Mouse (Mus musculus) heart, embryonic 11.5 days (tissue): Measurements from ENCODE around the gene Lgals1. TPM values are rescaled to one million over a fixed set of nuclear protein-coding genes. Genes with fewer than 3 reads are reported as not detected.
A peak's percentile ranks its signal among the peaks of the same experiment; 100 is the strongest.
"Not testable (repeated sequence)": the region's sequence is repeated elsewhere in the genome, so short reads cannot be mapped to it uniquely, and the experiment has no call there.

Experiments
- ATAC-seq: fragments of 200-750 bp; cut with Nextera tagmentation; replicated peaks from 2 replicates; pipeline ENCODE4 v1.8.0; 2017; ENCODE audit warnings: moderate library complexity; ENCODE audit not compliant: insufficient number of reproducible peaks, low FRiP score, low TSS enrichment
- H3K27ac ChIP-seq: fragments of 300-500 bp; sonication (generic); 2 replicates; pipeline ENCODE4 v1.5.1; 2014; ENCODE audit warnings: mild to moderate bottlenecking, low read depth, low read length
- H3K27me3 ChIP-seq: fragments of 300-500 bp; sonication (generic); 2 replicates; pipeline ENCODE4 v1.6.1; 2014; ENCODE audit warnings: mild to moderate bottlenecking, low read length, mixed read lengths; ENCODE audit not compliant: control insufficient read depth, insufficient read depth
- H3K36me3 ChIP-seq: fragments of 300-500 bp; sonication (generic); 2 replicates; pipeline ENCODE4 v1.6.1; 2014; ENCODE audit warnings: mild to moderate bottlenecking, low read length, moderate library complexity, mixed read lengths; ENCODE audit not compliant: control insufficient read depth, insufficient read depth
- H3K4me1 ChIP-seq: fragments of 300-500 bp; sonication (generic); 2 replicates; pipeline ENCODE4 v1.6.1; 2014; ENCODE audit warnings: low read length; ENCODE audit not compliant: control insufficient read depth, insufficient read depth
- H3K4me2 ChIP-seq: fragments of 300-500 bp; sonication (generic); 2 replicates; pipeline ENCODE4 v1.6.1; 2014; ENCODE audit warnings: mild to moderate bottlenecking, moderate library complexity
- H3K4me3 ChIP-seq: fragments of 300-500 bp; sonication (generic); 2 replicates; pipeline ENCODE4 v1.5.1; 2014; ENCODE audit warnings: low read depth, low read length
- H3K9ac ChIP-seq: fragments of 300-500 bp; sonication (generic); 2 replicates; pipeline ENCODE4 v1.6.1; 2014; ENCODE audit warnings: mild to moderate bottlenecking, low read depth, low read length, moderate library complexity
- H3K9me3 ChIP-seq: fragments of 300-500 bp; sonication (generic); replicated peaks from 2 replicates; pipeline ENCODE4 v1.6.1; 2016; ENCODE audit warnings: low read length; ENCODE audit not compliant: control insufficient read depth
- WGBS: fragments of 180-500 bp; shearing (Covaris S2); extraction: QIAGEN DNeasy Blood & Tissue Kit; methylation state at CpG from one replicate; pipeline ENCODE4 v1.1.7; 2014; ENCODE audit not compliant: insufficient replicate concordance; 5-methylcytosine and 5-hydroxymethylcytosine counted together
- polyA plus RNA-seq: library from polyadenylated mRNA; unstranded; fragments of >200 nt; fragmentation: Nextera tagmentation; extraction: Ambion mirVana; gene quantifications from 2 replicates; pipeline ENCODE4 v1.2.1, GENCODE M21; 2014

Gene Lgals1
- 541 and 566 TPM in 2 replicates for polyA plus RNA-seq

DNA sequence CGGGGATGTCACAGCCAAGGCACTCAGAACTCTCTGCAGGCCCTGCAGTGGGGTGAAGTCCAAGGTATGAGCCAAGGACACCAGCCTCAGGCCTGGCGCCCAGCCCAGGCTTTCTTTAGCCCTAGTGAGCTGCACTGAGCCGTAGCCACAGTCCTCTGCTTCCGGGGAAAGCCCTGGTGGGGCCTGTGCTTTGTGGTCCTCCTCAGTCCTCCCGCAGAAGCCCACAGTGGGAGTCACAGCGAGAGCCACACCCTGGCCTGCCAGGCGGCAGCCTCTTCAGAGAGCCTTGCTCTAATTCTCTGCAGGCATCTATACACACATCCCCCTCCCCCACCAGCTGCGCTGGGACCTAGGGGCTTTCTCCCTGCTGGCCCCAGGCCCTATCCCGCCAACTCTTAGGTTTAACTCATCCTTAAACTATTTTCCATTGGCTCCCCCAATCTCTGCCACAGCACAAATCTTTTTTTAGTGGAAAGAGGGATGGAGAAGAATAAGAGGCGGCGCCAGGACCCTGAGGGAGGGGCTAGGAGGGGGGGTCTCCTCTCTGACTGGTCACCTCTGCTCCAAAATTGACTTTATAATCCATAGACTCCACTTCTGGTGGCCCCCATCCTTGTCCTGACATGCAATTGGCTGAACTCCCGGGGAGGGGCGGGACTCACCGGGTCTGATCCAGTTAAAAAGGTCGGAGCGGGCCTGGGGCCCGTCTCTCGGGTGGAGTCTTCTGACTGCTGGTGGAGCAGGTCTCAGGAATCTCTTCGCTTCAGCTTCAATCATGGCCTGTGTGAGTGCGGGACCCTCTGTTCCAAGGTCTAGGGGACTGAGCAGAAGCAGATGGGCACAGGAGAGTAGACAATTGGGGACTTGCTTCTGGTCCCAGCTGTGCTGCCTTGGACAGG lies at the start of gene Lgals1:
Lgals1 (plus strand) TSS at position 705 of the 899 bp plus-strand sequence.
- H3K4me3 ChIP-seq = peak within 1 kb of the TSS; percentile 52
- 6% methylated on average over 20 of the region's 20 CpGs for WGBS
- H3K9me3 ChIP-seq = no peaks in the 10 kb centered on the region
- H3K4me2 ChIP-seq = peak within 1 kb of the TSS; percentile 88
- peak within 1 kb of the TSS; percentile 68 for H3K9ac ChIP-seq
- no peaks in the 10 kb centered on the region for H3K27me3 ChIP-seq
- peak; percentile 65 for ATAC-seq
- H3K27ac ChIP-seq = peak within 1 kb of the TSS; percentile 91
- peaks cover 34% of the 10 kb centered on the region for H3K4me1 ChIP-seq
- 0 out of 2 replicates have a peak, but pooled peaks cover 2% of the 10 kb centered on the region for H3K36me3 ChIP-seq

DNA sequence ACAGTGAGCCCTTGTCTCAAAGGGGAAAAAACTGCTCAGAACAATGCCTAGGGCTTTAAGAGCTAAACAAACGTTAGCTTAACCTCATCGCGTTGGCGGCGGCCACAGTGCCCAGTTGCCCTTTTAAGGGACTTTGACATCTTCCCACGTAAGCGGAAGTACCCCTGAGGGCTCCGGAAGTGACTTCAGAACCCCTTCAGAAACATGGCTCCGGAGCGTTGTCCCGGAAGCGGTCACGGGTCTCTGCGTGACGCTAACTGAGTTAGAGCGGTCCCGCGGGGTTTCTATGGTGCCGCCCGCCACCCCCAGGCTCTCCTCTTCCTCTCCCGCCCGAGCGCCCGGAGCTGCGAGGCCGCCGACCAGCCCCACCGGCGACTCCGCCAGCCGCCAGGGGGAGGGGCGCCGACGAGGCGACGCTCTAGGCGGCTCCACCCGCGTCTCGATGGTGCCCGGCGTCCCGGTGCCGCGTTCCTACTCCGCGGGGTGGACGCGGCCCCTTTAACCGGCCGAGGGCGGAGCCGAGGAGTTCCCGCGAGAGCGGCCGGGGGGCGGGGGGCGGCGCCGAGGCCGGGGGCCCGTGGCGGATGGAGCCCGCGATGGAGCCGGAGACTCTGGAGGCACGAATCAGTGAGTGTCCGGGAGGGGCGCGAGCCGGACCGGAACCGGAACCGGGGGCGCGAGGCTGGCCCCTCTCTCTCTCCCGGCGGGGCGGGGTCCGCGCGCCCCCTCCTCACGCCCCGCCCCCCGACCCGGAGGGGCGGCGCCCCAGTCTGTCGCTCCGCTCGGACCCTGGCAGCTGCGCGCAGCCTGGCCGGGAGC lies 49.3 kb upstream of the Lgals1 start, which contains the start of gene Gga1:
Gga1 (plus strand) TSS at position 200 of the 819 bp plus-strand sequence.
- Histone ChIP-seq H3K27ac (peak within 1 kb of the TSS; percentile 97), H3K4me1 (peaks cover 19% of the 10 kb centered on the region), H3K4me3 (peak within 1 kb of the TSS; percentile 85), H3K9me3 (no peaks in the 10 kb centered on the region), H3K4me2 (peak within 1 kb of the TSS; percentile 95), H3K9ac (peak within 1 kb of the TSS; percentile 83), H3K27me3 (no peaks in the 10 kb centered on the region), H3K36me3 (peaks cover 9% of the 10 kb centered on the region)
- WGBS = under 1% methylated on average over 72 of the region's 95 CpGs
- peak; percentile 88 for ATAC-seq

DNA sequence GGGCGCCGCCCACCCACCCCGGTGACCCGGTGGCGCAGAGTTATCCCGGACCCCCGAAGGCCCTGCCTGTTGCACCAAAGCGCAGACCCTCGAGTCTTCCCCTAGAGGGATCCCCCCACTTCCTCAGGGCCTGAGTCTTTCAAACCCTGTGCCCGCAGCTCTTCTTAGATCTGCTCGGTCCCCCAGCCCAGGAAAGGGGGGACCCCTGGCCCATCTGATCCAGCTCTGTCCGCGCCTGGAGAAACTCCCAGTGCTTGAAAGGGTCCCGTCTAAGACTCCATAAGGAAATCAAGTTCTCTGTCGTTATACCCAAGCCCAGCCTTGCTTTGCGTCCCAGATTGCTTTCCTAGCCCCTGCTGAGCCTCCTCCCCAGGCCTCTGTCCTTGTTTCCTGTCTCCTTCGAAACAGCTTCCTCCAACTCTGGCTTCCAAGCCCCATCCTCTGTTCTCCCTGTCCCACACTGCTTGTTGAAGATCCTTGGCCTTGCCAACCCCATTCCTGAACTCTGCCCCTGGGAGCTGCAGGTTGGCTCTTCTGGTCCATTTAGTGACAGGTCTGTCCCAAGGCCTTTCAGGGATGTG lies 48.6 kb upstream of the Lgals1 start:
- Histone ChIP-seq H3K27me3 (no peaks in the 10 kb centered on the region), H3K9ac (peak overlapping the region; percentile 83), H3K4me1 (peaks cover 18% of the 10 kb centered on the region), H3K36me3 (peaks cover 14% of the 10 kb centered on the region), H3K9me3 (no peaks in the 10 kb centered on the region), H3K27ac (peak overlapping the region; percentile 97), H3K4me2 (peak overlapping the region; percentile 95), H3K4me3 (peak overlapping the region; percentile 85)
- peak; percentile 4; the same call in 1 of the 2 replicates for ATAC-seq
- under 1% methylated on average over 17 of the region's 17 CpGs for WGBS

DNA sequence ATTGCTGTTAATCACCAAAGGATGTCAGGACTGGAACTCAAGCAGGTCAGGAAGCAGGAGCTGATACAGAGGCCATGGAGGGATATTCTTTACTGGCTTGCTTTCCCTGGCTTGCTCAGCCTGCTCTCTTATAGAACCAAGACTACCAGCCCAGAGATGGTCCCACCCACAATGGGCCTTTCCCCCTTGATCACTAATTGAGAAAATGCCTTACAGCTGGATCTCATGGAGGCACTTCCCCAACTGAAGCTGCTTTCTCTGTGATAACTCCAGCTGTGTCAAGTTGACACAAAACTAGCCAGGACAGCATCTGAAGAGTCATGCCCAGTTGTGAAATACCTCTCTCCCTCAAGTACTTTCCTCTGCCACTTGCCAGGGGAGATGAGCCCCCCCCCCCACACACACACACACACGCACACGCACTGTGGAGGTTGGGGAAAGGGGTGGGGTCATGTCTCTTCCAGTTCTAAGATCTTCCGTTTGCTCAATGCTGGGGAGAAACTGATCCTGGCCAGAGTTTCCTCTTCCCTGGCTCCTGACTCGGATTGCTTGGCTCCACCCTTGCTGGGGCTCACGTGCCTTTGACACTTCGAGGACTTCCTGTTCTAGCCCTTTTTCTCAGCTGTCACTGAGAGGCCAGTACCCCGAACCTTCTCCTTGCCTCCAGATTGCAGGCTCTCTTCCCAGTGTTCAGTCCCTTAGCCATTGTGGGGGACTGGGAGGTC lies 47.6 kb upstream of the Lgals1 start:
- not testable (repeated sequence) for H3K4me3 ChIP-seq, ATAC-seq, H3K4me2 ChIP-seq, H3K9me3 ChIP-seq, H3K27me3 ChIP-seq, H3K27ac ChIP-seq, H3K9ac ChIP-seq
- peaks cover 20% of the 10 kb centered on the region for H3K36me3 ChIP-seq
- peaks cover 18% of the 10 kb centered on the region for H3K4me1 ChIP-seq
- 42% methylated on average over 7 of the region's 7 CpGs for WGBS

DNA sequence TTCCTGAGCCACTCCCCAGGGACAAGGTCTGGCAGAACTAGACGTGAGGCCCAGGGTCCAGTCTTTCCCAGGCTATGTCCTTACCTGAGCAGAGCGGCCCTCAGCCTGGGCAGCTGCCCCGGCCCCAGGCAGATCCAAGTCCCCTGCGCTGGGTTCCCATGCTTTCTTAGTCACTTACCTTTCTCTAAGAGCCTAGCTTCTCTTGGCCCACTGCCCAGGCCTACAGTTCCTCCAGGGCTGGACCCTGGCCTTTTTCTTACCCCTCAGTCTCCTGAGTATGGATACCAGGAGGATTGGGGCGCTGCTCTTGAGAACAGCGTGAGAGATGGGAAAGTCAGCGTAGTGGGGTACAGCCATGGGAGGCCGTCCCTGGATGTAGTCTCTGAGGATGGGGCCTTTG lies 46.1 kb upstream of the Lgals1 start:
- peaks cover 18% of the 10 kb centered on the region for H3K4me1 ChIP-seq

DNA sequence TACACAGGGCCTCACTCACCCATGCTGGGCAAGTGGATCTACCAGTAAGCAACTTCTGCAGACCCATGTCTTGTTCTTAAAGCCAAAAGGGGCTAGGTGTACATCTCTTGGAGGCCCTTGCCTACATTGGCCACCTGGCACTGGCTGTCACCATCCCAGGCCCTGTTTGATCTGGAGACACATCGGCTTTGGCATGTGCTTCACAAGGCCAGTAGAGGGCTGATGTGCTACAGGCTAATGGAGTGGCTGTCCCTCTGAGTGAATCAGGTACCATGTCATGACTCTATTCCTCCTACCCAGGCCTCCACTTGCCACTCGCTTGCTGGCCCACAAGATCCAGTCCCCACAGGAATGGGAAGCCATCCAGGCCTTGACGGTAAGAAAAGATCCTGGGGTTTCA lies 44.7 kb upstream of the Lgals1 start:
- 85% methylated on average over 3 of the region's 3 CpGs for WGBS
- ATAC-seq = no peak
- no peak overlapping the region for H3K27ac ChIP-seq
- H3K4me2 ChIP-seq = no peak overlapping the region
- peaks cover 12% of the 10 kb centered on the region for H3K4me1 ChIP-seq
- no peaks in the 10 kb centered on the region for H3K27me3 ChIP-seq
- H3K4me3 ChIP-seq = no peak overlapping the region
- peaks cover 25% of the 10 kb centered on the region for H3K36me3 ChIP-seq
- 0 out of 2 replicates have a peak overlapping the region, but pooled peaks have one; percentile 22 for H3K9ac ChIP-seq
- no peaks in the 10 kb centered on the region for H3K9me3 ChIP-seq

More for the DNA sequence above, 46.1 kb upstream of the Lgals1 start:
- no peak overlapping the region for H3K9ac ChIP-seq
- H3K4me3 ChIP-seq = no peak overlapping the region
- no peak overlapping the region for H3K27ac ChIP-seq
- H3K9me3 ChIP-seq = no peaks in the 10 kb centered on the region
- no peaks in the 10 kb centered on the region for H3K27me3 ChIP-seq
- ATAC-seq = no peak
- H3K36me3 ChIP-seq = peaks cover 21% of the 10 kb centered on the region
- 93% methylated on average over 8 of the region's 8 CpGs for WGBS
- H3K4me2 ChIP-seq = no peak overlapping the region

DNA sequence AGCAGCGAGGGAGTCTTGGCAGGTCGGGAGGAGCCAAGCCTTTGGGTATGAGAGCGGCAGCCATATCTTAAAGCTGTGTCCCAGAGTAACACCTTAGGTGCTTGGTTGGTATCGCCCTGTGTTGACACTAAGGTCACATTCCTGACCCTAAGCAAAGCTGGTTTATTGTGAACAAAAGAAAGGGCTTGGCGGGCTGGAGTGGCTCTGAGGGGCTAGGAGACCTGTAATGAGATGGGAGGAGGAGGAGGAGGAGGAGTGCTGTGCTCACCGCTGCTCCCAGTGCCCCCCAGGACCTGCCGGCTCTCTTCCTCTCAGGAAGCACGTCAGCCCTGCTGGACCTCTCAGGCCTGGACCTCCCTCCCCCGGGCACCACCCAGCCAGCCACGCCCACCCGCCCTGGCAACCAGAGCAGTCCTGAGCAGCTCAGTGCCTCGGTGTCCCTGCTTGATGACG lies 37.1 kb upstream of the Lgals1 start:
- peaks cover 34% of the 10 kb centered on the region for H3K36me3 ChIP-seq
- H3K27me3 ChIP-seq = no peaks in the 10 kb centered on the region
- no peak overlapping the region for H3K9ac ChIP-seq
- WGBS = 32% methylated on average over 12 of the region's 13 CpGs
- H3K4me3 ChIP-seq = no peak overlapping the region
- H3K4me2 ChIP-seq = peak overlapping the region; percentile 7; the same call in 1 of the 2 replicates
- ATAC-seq = peak; percentile 40; the same call in 1 of the 2 replicates
- peak overlapping the region; percentile 50; the same call in 1 of the 2 replicates for H3K27ac ChIP-seq
- H3K4me1 ChIP-seq = peaks cover 49% of the 10 kb centered on the region
- no peaks in the 10 kb centered on the region for H3K9me3 ChIP-seq
